Mouse (Mus musculus) forebrain, embryonic 15.5 days (tissue): Measurements from ENCODE around the gene Ergic2. TPM values are rescaled to one million over a fixed set of nuclear protein-coding genes. Genes with fewer than 3 reads are reported as not detected.

Source experiments
- ATAC-seq: fragments of 200-750 bp; cut with Nextera tagmentation; replicated peaks from 2 replicates; pipeline ENCODE4 v1.8.0; 2017; ENCODE audit warnings: mild to moderate bottlenecking, moderate TSS enrichment, moderate library complexity
- H3K27ac ChIP-seq: fragments of 300-500 bp; sonication (generic); replicated peaks from 2 replicates; pipeline ENCODE4 v1.5.1; 2015; ENCODE audit warnings: mild to moderate bottlenecking, inconsistent platforms
- H3K27me3 ChIP-seq: fragments of 300-500 bp; sonication (generic); 2 replicates; pipeline ENCODE4 v1.6.1; 2015; ENCODE audit warnings: inconsistent platforms
- H3K36me3 ChIP-seq: fragments of 300-500 bp; sonication (generic); 2 replicates; pipeline ENCODE4 v1.6.1; 2015; ENCODE audit warnings: mild to moderate bottlenecking, inconsistent platforms
- H3K4me1 ChIP-seq: fragments of 300-500 bp; sonication (generic); 2 replicates; pipeline ENCODE4 v1.6.1; 2015; ENCODE audit warnings: inconsistent platforms
- H3K4me2 ChIP-seq: fragments of 300-500 bp; sonication (generic); replicated peaks from 2 replicates; pipeline ENCODE4 v1.6.1; 2015; ENCODE audit warnings: mild to moderate bottlenecking, inconsistent platforms
- H3K4me3 ChIP-seq: fragments of 300-500 bp; sonication (generic); 2 replicates; pipeline ENCODE4 v1.5.1; 2015; ENCODE audit warnings: mild to moderate bottlenecking, inconsistent platforms
- H3K9ac ChIP-seq: fragments of 300-500 bp; sonication (generic); replicated peaks from 2 replicates; pipeline ENCODE4 v1.6.1; 2015; ENCODE audit warnings: mild to moderate bottlenecking, inconsistent platforms
- H3K9me3 ChIP-seq: fragments of 300-500 bp; sonication (generic); 2 replicates; pipeline ENCODE4 v1.6.1; 2016; ENCODE audit warnings: inconsistent platforms
- WGBS: fragments of 180-500 bp; shearing (Covaris S2); methylation state at CpG from one replicate; pipeline ENCODE4 v1.1.7; 2015; ENCODE audit warnings: mixed read lengths; 5-methylcytosine and 5-hydroxymethylcytosine counted together
- polyA plus RNA-seq: library from polyadenylated mRNA; unstranded; fragments of >200 nt; fragmentation: Nextera tagmentation; extraction: Ambion mirVana; gene quantifications from 2 replicates; pipeline ENCODE4 v1.2.1, GENCODE M21; 2015

Gene Ergic2
- polyA plus RNA-seq, 1 experiment from 2014 or later, result 188 TPM

DNA sequence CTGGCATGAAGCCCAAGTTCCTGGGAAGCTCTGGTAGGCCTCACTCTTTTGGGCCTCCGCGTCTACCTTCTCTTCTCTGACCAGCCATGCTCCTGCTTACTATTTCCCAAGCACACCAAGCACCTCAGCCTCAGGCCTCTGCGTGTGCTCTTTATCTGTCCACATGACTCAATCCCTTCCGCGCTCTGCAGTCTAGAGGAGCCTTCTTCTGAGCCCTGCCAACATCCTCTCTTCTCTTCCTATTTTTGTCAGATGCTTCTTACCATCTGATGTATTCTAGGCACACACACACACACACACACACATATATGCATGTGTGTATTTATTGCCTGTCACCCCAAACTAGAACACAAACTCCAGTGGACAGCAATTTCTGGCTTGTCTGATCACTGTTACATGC, 29.5 kb upstream of the Ergic2 start:
- Histone ChIP-seq H3K4me3 (no peak overlapping the region), H3K9ac (no peak overlapping the region), H3K4me2 (no peak overlapping the region), H3K4me1 (no peaks in the 10 kb centered on the region), H3K27me3 (no peaks in the 10 kb centered on the region), H3K27ac (no peak overlapping the region), H3K36me3 (no peaks in the 10 kb centered on the region), H3K9me3 (no peaks in the 10 kb centered on the region)
- ATAC-seq, result no peak
- WGBS, result 93% methylated on average over 5 of the region's 5 CpGs

DNA sequence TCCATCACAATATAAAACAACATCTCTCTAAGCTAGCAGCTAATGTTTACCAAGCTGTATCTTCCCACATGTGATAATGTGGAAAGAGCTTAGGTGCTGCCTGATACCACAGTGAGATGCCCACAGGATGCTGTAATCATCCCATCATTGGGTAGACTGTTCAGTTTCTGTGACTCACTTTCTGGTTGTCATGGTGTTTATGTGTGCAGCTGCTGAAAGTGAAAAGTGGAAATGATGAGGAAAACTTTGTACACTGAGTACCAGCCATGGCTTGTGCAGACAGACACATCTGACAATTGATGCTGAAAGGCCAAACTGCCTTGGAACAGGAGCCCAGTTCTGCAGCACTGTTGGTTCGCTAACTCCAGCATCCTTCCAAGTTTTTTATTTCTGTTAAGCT, 27.1 kb upstream of the Ergic2 start:
- H3K27me3 ChIP-seq, result no peaks in the 10 kb centered on the region
- no peak overlapping the region for H3K9ac ChIP-seq
- H3K27ac ChIP-seq, result no peak overlapping the region
- no peaks in the 10 kb centered on the region for H3K36me3 ChIP-seq
- no peaks in the 10 kb centered on the region for H3K9me3 ChIP-seq
- H3K4me2 ChIP-seq, result no peak overlapping the region
- 100% methylated on average over 1 of the region's 1 CpGs for WGBS
- ATAC-seq, result no peak
- no peaks in the 10 kb centered on the region for H3K4me1 ChIP-seq
- H3K4me3 ChIP-seq, result no peak overlapping the region

GRCm38 (mm10) chr6:148237453-148237852, 25.3 kb upstream of the Ergic2 start:
- no peak overlapping the region for H3K4me3 ChIP-seq
- H3K36me3 ChIP-seq, result no peaks in the 10 kb centered on the region
- H3K27me3 ChIP-seq, result no peaks in the 10 kb centered on the region
- WGBS, result 53% methylated on average over 5 of the region's 5 CpGs
- H3K4me2 ChIP-seq, result no peak overlapping the region
- ATAC-seq, result no peak
- no peak overlapping the region for H3K27ac ChIP-seq
- no peak overlapping the region for H3K9ac ChIP-seq
- H3K4me1 ChIP-seq, result no peaks in the 10 kb centered on the region
- no peaks in the 10 kb centered on the region for H3K9me3 ChIP-seq

- Histone ChIP-seq H3K4me1 (no peaks in the 10 kb centered on the region), H3K9me3 (no peaks in the 10 kb centered on the region), H3K36me3 (no peaks in the 10 kb centered on the region), H3K27ac (no peak overlapping the region), H3K4me3 (no peak overlapping the region), H3K9ac (no peak overlapping the region), H3K27me3 (no peaks in the 10 kb centered on the region), H3K4me2 (no peak overlapping the region)
- no peak for ATAC-seq
- 84% methylated on average over 3 of the region's 3 CpGs for WGBS
These were observed 22.1 kb upstream of the Ergic2 start for GRCm38 (mm10) chr6:148234105-148234828.

GRCm38 (mm10) chr6:148227542-148227941, 15.4 kb upstream of the Ergic2 start:
- Histone ChIP-seq H3K27me3 (no peaks in the 10 kb centered on the region), H3K27ac (no peak overlapping the region), H3K9me3 (no peaks in the 10 kb centered on the region), H3K36me3 (no peaks in the 10 kb centered on the region), H3K4me2 (no peak overlapping the region), H3K9ac (no peak overlapping the region), H3K4me1 (no peaks in the 10 kb centered on the region), H3K4me3 (no peak overlapping the region)
- no peak for ATAC-seq
- 48% methylated on average over 3 of the region's 3 CpGs for WGBS

DNA sequence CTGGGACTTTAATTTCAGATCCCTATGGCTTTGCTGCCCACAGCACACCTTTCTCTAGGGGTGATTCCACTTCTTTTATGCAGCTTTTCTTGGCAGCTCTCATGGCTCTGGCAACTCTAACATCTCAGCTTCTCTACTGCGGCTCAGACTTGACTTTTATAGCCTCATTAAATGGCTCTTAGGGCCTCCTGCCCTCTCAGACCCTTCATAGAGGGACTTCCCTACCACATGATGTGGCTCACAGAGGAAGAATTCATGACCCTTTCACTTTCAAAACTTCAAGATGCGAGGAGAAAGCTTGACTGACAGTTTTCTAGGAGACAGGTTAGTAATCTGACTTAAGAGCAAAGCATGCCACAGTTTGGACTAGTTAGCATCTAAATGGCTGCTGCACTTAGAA, 10.5 kb upstream of the Ergic2 start:
- no peak overlapping the region for H3K4me2 ChIP-seq
- H3K27ac ChIP-seq, result no peak overlapping the region
- 64% methylated on average over 2 of the region's 2 CpGs for WGBS
- no peaks in the 10 kb centered on the region for H3K9me3 ChIP-seq
- no peak for ATAC-seq
- H3K4me3 ChIP-seq, result no peak overlapping the region
- H3K36me3 ChIP-seq, result no peaks in the 10 kb centered on the region
- H3K9ac ChIP-seq, result no peak overlapping the region
- no peaks in the 10 kb centered on the region for H3K4me1 ChIP-seq
- no peaks in the 10 kb centered on the region for H3K27me3 ChIP-seq

DNA sequence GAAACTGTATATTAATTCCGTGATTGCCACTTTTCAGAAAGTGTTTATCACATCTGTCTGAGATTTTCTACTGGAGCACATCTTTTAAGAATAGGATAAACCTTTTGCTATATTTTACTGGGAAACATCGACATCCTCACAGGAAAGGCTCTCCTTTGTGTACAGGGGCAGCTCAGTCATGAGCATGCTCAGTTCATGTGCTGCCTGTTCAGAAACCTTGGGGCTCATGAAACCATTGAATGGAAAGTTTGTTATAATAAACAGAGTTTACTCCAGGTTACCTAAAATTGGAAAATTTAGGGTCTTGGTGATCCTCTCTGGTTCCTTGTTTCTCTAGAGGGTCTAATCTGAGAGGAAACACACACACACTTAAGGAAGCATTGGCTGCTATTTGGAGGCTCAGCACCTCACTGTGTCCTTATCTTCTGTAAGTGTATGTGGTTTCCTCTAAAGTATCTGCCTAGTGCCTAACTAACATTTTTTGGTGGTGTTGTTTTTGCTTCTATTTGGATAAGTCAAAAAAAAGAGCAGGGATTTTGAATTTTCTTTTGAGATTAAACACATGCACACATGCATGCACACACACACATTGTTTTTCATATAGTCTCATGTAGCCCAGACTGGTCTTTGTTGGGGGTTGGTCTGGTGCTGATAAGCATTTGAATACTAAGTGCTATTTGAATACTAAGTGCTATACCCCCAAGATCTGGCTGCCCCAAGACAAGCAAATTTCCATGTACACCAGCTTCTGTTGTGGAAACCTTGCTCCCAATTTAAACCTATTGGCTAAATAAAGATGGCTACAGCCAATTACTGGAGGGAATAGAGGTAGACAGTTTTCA, 6.3 kb upstream of the Ergic2 start:
- WGBS, result 85% methylated on average over 2 of the region's 2 CpGs
- no peaks in the 10 kb centered on the region for H3K9me3 ChIP-seq
- H3K4me3 ChIP-seq, result no peak overlapping the region
- H3K36me3 ChIP-seq, result no peaks in the 10 kb centered on the region
- ATAC-seq, result no peak
- H3K27me3 ChIP-seq, result no peaks in the 10 kb centered on the region
- no peaks in the 10 kb centered on the region for H3K4me1 ChIP-seq
- H3K27ac ChIP-seq, result no peak overlapping the region
- no peak overlapping the region for H3K4me2 ChIP-seq
- no peak overlapping the region for H3K9ac ChIP-seq

DNA sequence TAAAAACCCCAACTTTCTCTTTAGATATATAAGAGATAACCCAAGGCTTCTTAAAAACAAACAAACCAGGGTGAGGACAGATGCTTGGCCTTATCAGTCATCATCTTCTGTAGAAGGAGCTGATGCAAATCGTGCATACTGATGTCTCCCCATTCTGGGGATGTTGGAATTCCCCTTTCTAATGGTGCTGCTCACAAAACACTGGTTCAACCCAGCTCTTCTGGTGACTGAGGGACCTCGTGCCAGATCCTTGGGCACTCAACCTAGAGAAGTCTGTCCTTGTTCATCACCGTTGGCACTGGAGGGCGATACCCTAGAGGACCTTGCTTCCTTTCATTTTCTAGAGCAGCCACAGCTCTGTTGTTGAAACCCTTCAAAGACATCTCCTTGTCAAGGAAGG, 4.6 kb upstream of the Ergic2 start:
- ATAC-seq, result no peak

GRCm38 (mm10) chr6:148214765-148215164, 2.6 kb upstream of the Ergic2 start:
- no peak overlapping the region for H3K9ac ChIP-seq

More for the DNA sequence above, 4.6 kb upstream of the Ergic2 start:
- Histone ChIP-seq H3K4me3 (no peak overlapping the region), H3K27me3 (no peaks in the 10 kb centered on the region), H3K4me2 (no peak overlapping the region), H3K9ac (no peak overlapping the region), H3K9me3 (no peaks in the 10 kb centered on the region), H3K4me1 (peaks cover 8% of the 10 kb centered on the region), H3K27ac (no peak overlapping the region), H3K36me3 (no peaks in the 10 kb centered on the region)
- WGBS, result 91% methylated on average over 4 of the region's 4 CpGs

DNA sequence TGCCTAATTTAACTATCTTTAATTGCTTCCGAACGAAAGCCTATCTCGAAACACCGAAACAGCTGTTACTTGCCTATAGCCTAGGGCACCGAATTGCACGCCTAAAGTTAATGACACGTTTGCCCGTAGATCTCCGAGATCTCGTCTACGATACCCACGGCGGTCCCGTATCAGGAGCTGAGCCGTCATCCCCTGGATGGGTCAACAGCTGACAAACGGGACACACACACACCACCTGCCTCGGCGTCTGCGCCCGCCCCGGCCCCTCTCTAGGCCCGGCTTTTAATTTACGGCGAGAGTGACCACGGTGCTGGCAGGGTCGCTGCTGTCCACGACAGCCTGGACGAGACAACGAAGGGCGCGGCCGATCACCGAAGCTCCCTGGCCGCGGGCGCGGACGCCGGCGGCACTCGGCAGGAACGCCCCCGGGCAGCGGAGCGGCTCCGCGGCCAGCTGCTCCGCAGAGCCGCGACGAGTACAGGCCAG, 740 bp downstream of the Ergic2 start:
- under 1% methylated on average over 51 of the region's 51 CpGs for WGBS
- Histone ChIP-seq H3K9ac (peak overlapping the region; percentile 88), H3K36me3 (no peaks in the 10 kb centered on the region), H3K4me3 (peak overlapping the region; percentile 79), H3K27ac (peak overlapping the region; percentile 80), H3K4me2 (peak overlapping the region; percentile 66), H3K4me1 (peaks cover 20% of the 10 kb centered on the region), H3K27me3 (no peaks in the 10 kb centered on the region), H3K9me3 (no peaks in the 10 kb centered on the region)
- peak; percentile 64 for ATAC-seq

More at GRCm38 (mm10) chr6:148214765-148215164, 2.6 kb upstream of the Ergic2 start:
- 6% methylated on average over 5 of the region's 5 CpGs for WGBS
- peaks cover 20% of the 10 kb centered on the region for H3K4me1 ChIP-seq
- no peaks in the 10 kb centered on the region for H3K9me3 ChIP-seq
- H3K36me3 ChIP-seq, result no peaks in the 10 kb centered on the region
- ATAC-seq, result no peak
- H3K27me3 ChIP-seq, result no peaks in the 10 kb centered on the region
- no peak overlapping the region for H3K4me3 ChIP-seq
- H3K4me2 ChIP-seq, result no peak overlapping the region
- no peak overlapping the region for H3K27ac ChIP-seq

DNA sequence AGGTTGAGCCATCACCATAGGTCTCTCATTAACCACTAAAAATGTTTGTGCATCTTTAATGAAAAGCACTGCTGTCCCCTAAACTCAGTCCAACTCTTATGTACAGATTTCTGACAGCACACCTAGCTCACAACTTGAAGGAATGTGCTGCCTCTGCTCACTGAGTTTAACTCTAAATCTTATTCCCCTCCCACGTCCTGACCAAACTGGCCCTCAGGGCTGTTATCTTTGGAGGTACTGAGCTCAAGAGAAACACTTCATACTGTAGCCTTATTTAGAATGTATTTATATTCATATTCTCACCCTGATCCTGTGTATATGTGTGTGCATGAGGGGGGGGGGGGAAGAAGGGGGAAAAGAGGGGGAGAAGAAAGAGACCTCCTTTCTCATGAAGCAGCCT, 4.7 kb downstream of the Ergic2 start:
- H3K27ac ChIP-seq, result no peak overlapping the region
- peaks cover 13% of the 10 kb centered on the region for H3K4me1 ChIP-seq
- H3K9ac ChIP-seq, result no peak overlapping the region
- no peak for ATAC-seq
- no peak overlapping the region for H3K4me3 ChIP-seq
- WGBS, result 76% methylated on average over 1 of the region's 1 CpGs
- H3K9me3 ChIP-seq, result no peaks in the 10 kb centered on the region
- H3K27me3 ChIP-seq, result no peaks in the 10 kb centered on the region
- peaks cover 17% of the 10 kb centered on the region for H3K36me3 ChIP-seq
- H3K4me2 ChIP-seq, result no peak overlapping the region

DNA sequence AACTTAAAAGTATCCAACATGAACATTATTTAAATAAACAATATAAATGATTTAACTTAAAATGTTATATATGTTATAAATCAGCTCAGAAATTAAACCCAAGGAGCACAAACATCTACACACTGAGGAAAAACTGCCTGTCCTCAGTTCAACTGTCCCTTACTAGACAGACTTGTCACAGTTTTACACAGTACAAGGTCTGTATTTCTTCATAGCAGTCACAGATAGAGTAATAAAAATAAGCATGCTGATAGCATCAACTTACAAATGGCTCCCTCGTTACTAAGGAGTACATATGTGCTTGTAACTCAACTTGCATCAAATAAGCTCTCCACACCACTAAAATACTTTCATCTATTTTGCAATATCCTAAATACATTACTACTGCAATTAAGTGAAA, 7.0 kb downstream of the Ergic2 start:
- Histone ChIP-seq H3K9me3 (no peaks in the 10 kb centered on the region), H3K4me2 (no peak overlapping the region), H3K36me3 (peaks cover 35% of the 10 kb centered on the region), H3K27me3 (no peaks in the 10 kb centered on the region), H3K27ac (no peak overlapping the region), H3K4me3 (no peak overlapping the region), H3K4me1 (peaks cover under 1% of the 10 kb centered on the region), H3K9ac (no peak overlapping the region)
- ATAC-seq, result no peak
- 90% methylated on average over 1 of the region's 1 CpGs for WGBS
